Mouse (Mus musculus) cerebellum, adult 2 months (tissue): ENCODE measurements around the gene Fam83d. TPM values are rescaled to one million over a fixed set of nuclear protein-coding genes. Genes with fewer than 3 reads are reported as not detected.

Experiments used
- DNase-seq, 2 experiments: peaks; one replicate each; pipeline ENCODE4 v3.0.0; 2021
- H3K27ac ChIP-seq: fragments of 200-500 bp; 2 replicates; pipeline ENCODE4 v1.5.1; 2012; ENCODE audit warnings: low read length, control low read depth, inconsistent platforms; ENCODE audit not compliant: insufficient read depth
- H3K27me3 ChIP-seq: fragments of 200-500 bp; 2 replicates; pipeline ENCODE4 v1.6.1; 2012; ENCODE audit warnings: inconsistent platforms, mild to moderate bottlenecking, low read length, moderate library complexity; ENCODE audit not compliant: control insufficient read depth, insufficient read depth
- H3K4me1 ChIP-seq: fragments of 200-500 bp; 2 replicates; pipeline ENCODE4 v1.6.1; 2011; ENCODE audit warnings: low read length; ENCODE audit not compliant: control insufficient read depth, insufficient read depth
- H3K4me3 ChIP-seq: fragments of 200-500 bp; replicated peaks from 2 replicates; pipeline ENCODE3; 2011; ENCODE audit warnings: mild to moderate bottlenecking, low read depth, low read length, control low read depth; ENCODE audit not compliant: insufficient read depth
- CTCF ChIP-seq: fragments of 200-500 bp; IDR thresholded peaks from 2 replicates; pipeline ENCODE4 v1.5.1; 2011; ENCODE audit warnings: low read depth, mild to moderate bottlenecking, control low read depth, low read length, moderate library complexity, borderline replicate concordance; ENCODE audit not compliant: insufficient read depth
- POLR2A ChIP-seq: fragments of 200-500 bp; IDR thresholded peaks from 2 replicates; pipeline ENCODE4 v1.6.1; 2011; ENCODE audit warnings: low read length, control low read depth, borderline replicate concordance; ENCODE audit not compliant: insufficient read depth
- WGBS: fragments of 180-500 bp; shearing (Covaris S2); methylation state at CpG from one replicate; pipeline ENCODE4 v1.1.7; 2018; 5-methylcytosine and 5-hydroxymethylcytosine counted together
- polyA plus RNA-seq: library from polyadenylated mRNA; depleted of rRNA; stranded (reverse); fragments of >200 nt; gene quantifications from 2 replicates; pipeline ENCODE4 v1.2.3, GENCODE M21; 2012

The Fam83d gene
- polyA plus RNA-seq, 1 experiment: 2.5 TPM

DNA sequence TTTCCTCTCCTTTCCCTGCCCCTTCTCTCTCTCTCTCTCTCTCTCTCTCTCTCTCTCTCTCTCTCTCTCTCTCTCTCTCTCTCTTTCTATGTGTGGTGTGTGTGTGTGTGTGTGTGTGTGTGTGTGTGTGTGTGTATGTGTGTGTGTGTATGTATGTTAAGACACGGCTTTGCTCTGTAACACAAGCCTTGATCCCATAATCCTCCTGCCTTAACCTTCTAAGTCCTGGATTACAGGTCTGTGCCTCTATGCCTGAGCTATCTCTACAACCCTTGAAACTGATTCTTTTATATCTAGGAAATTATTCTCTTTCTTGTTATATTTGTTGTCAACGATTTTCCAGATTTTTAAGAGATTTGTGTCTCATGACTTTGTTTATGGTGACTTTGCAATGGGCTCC lies 7.7 kb upstream of the Fam83d start:
- no peak for DNase-seq
- WGBS: 88% methylated on average over 2 of the region's 2 CpGs
- Histone ChIP-seq H3K4me3 (no peak overlapping the region), H3K4me1 (no peaks in the 10 kb centered on the region), H3K27ac (no peak overlapping the region), H3K27me3 (no peaks in the 10 kb centered on the region)
- no peak for TF ChIP-seq POLR2A
- no peak for TF ChIP-seq CTCF

DNA sequence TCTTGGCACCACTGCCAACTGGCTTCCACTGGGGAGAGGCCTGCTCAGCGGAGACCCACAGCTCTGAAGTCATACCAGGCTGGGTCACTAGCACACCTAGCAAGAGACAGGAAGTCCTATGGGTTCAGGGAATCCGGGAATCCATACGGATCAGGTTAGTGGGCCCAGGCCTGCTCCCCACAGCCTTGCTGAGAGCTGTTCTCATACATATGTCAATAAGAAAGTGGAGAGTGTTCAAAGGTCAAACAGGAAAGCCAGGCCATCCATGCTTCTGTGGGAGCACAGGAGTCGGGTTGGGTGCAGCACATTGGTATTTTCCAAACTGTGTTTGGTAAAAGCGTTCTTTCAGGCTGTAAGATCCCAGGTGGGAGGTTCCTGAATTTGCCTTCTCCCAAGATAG lies 5.6 kb upstream of the Fam83d start:
- WGBS: 92% methylated on average over 5 of the region's 5 CpGs
- TF ChIP-seq POLR2A: no peak

DNA sequence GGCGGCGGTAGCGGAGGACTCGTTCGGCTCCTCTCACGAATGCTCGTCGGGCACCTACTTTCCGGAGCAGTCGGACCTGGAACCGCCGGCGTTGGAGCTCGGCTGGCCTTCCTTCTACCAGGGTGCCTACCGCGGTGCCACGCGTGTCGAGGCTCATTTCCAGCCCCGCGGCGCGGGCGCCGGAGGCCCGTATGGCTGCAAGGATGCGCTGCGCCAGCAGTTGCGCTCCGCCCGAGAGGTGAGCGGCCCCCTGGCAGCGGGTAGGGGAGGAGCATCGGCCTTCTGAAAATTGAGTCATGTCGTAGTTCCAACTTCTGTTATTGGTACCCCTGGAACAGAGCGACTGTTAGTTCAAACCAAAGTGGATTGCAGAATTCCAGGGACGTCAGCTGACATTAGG lies 457 bp downstream of the Fam83d start:
- Histone ChIP-seq H3K4me1 (no peaks in the 10 kb centered on the region), H3K27ac (no peak overlapping the region), H3K4me3 (peak overlapping the region; percentile 60), H3K27me3 (no peaks in the 10 kb centered on the region; the same call in 1 of the 2 replicates)
- peak in 1 of 2 experiments; percentile 7 for DNase-seq
- TF ChIP-seq CTCF: no peak
- no peak for TF ChIP-seq POLR2A
- 1% methylated on average over 37 of the region's 37 CpGs for WGBS

More for the DNA sequence above, 5.6 kb upstream of the Fam83d start:
- H3K4me1 ChIP-seq: no peaks in the 10 kb centered on the region
- DNase-seq: no peak
- no peak overlapping the region for H3K4me3 ChIP-seq
- no peaks in the 10 kb centered on the region for H3K27me3 ChIP-seq
- no peak overlapping the region for H3K27ac ChIP-seq

DNA sequence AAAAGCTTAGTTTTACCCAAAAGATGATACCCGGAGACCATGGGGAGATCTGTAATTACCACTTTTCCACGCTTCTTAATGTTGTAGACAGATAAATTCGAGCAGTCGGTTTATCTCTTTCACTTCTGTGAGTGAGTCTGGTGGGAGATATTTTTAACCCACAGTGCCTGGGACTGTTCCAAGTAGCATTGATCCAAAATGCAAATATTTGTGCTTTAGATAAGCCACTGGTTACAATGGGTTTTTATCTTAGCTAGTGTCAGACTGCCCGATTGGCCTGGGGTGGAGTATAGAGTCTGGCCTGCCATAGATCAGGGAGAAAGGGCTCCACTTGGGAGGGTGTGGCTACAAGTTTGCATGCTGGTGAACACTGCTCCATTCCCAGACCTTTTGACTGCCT lies 878 bp downstream of the Fam83d start:
- H3K27me3 ChIP-seq: no peaks in the 10 kb centered on the region; the same call in 1 of the 2 replicates
- no peak overlapping the region for H3K4me3 ChIP-seq
- no peak for DNase-seq
- TF ChIP-seq POLR2A (no peak), CTCF (no peak)
- no peaks in the 10 kb centered on the region for H3K4me1 ChIP-seq
- no peak overlapping the region for H3K27ac ChIP-seq
- WGBS: 17% methylated on average over 5 of the region's 5 CpGs

DNA sequence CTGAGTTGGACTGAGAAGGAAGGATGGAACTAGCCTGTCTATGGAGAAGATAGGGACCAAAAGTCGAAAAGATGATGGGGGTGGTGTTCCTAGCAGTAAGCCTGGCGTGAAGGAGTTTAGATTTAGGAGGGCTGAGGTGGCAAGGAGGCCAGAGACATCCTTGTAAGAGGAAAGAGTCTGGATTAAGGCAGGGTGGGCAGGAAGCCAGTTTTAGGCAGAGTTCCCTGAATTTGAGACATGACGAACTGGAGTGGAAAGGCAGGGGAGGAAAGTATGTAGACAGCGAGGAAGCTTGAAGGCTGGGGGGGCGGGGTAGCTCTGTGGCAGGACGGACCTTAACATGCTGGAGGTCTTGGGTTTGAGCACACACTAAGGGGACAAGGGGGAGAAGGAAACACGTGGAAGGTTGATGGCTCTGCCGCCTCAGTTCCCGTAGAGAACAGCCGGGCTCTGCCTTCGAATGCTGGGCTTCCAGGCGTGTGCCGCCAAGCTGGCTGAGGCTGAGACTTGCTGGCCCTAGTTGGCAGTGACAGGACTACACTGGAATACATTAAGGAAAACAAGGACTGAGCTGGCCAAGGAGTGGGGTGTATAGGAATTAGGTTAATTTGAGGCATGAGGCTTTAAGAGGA lies 2.3 kb downstream of the Fam83d start:
- H3K4me1 ChIP-seq: no peaks in the 10 kb centered on the region
- 17% methylated on average over 13 of the region's 13 CpGs for WGBS
- no peak overlapping the region for H3K4me3 ChIP-seq
- TF ChIP-seq CTCF: no peak
- no peak for TF ChIP-seq POLR2A
- no peak overlapping the region for H3K27ac ChIP-seq
- no peaks in the 10 kb centered on the region; the same call in 1 of the 2 replicates for H3K27me3 ChIP-seq
- no peak for DNase-seq

DNA sequence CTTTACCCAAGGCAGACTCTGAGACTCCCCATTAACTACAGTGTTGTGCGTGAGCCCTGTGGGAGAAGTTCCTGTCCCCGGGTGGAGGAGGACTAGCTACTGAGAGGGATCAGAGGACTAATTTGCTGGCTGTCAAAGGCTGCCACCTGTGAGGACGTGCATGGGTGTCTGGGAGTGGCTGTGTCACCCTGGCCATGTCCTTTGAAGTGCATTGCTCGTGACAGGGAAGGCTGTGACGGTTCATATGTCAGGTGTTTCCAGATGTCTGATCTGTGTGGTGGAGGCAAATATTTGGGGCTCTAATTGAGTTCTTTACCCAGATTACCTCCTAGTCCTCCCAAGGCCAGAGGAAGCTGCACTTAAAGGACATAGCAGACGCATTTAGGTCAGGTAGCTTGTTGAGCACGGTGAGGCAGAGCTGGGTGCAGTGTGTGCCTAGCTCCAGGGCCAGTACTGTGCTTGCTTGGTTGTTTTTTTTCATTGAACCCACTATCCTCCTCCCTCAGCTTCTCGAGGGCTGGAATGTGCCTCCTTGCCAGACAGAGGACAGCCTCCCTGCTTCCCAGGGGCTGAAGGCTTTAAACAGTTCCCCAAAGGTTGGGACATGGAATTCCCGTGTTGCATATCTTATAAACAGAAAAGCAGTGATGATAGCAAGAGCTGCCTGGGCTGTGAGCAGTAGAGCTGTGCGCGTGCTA lies 3.3 kb downstream of the Fam83d start:
- 74% methylated on average over 11 of the region's 11 CpGs for WGBS
- no peak overlapping the region for H3K4me3 ChIP-seq
- TF ChIP-seq CTCF (no peak), POLR2A (no peak)
- H3K4me1 ChIP-seq: no peaks in the 10 kb centered on the region
- H3K27me3 ChIP-seq: no peaks in the 10 kb centered on the region; the same call in 1 of the 2 replicates
- no peak overlapping the region for H3K27ac ChIP-seq
- no peak for DNase-seq

DNA sequence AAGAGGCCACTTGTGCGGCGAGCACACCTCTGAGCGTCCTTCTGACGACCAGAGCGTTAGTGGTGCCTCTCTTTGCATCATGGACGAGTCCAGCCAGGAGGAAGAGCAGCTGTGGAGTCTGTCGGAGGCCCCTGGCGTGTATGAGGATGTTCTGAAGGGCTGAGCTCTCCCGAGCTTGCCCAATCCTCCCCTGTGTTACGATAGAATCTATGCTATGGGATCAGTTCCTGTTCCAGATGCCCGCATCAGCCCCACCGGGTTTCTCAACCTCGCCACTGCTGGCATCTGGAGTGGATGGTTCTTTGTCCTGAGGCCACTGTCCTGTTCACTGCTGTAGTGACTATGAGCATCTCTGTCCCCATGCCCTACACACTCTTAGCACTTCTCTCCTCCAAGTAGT lies 4.9 kb downstream of the Fam83d start:
- H3K4me1 ChIP-seq: no peaks in the 10 kb centered on the region
- no peak for DNase-seq
- no peak for TF ChIP-seq CTCF
- no peak for TF ChIP-seq POLR2A
- no peaks in the 10 kb centered on the region; the same call in 1 of the 2 replicates for H3K27me3 ChIP-seq
- H3K27ac ChIP-seq: no peak overlapping the region
- 93% methylated on average over 13 of the region's 13 CpGs for WGBS
- H3K4me3 ChIP-seq: no peak overlapping the region

DNA sequence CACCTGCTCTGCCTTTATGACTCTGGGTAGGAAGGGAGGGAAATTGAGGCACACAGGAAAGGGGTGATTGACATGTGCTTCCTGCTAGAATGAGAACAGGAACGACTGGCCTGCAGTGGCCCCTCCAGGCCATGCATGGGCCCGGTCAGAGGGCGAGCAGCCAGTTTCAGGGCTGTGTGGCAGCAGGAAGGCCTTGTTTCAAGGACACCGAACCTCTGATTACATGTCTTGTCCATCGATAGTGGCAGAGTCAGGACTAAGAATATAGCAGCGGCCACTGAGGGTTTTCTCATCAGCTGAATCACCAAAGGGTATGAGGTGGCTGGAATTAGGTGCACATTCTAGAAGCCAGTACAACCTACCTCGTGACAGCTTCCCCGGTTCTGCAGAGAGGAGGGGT lies 7.0 kb downstream of the Fam83d start:
- H3K27ac ChIP-seq: no peak overlapping the region
- no peaks in the 10 kb centered on the region for H3K4me1 ChIP-seq
- 89% methylated on average over 8 of the region's 8 CpGs for WGBS
- no peaks in the 10 kb centered on the region for H3K27me3 ChIP-seq
- H3K4me3 ChIP-seq: no peak overlapping the region
- TF ChIP-seq POLR2A (no peak), CTCF (no peak)
- DNase-seq: no peak
